ENCODE assay signal across 7 mouse cellular contexts in the genomic region with DNA sequence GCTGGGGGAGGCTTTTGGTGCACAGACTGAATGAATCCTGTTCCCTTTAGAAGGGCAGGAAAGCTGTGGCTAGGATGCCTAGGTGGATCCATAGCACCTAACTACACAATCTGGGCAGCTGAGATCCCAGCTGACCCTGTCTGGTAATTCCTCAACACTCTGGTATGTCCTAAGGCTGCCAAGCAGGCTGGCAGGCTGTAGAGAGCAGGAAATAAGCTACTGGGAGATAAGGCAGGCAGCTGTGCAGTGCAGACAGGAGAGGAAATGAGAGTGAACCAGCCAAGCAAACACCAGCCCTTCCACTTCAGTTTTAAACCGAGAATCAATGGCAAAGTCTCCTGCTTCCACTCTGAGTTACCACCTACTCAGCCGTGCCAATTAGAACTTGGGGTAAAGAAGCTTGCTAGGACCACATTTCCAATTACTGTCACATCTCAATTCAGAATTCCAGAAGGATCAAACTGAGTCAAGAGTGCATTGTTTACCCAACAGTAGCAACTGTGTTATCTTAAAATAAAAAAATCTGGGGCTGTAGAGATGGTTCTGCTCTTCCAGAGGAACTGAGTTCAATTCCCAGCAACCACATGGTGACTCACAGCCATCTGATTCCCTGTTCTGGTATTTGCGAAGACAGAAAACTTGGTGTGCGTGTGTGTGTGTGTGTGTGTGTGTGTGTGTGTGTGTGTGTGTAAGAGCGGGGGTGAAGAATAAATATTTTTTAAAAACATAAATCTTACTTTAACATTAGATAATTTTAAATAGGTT.
DNase-seq lines count a peak whose midpoint lies in the region; TF ChIP-seq lines count a peak whose summit lies in the region.

No protein-coding gene starts in this region.

- peak in 1 of 2 experiments; percentile 8 for DNase-seq in spleen, adult 2 months (ENCODE audit: low read depth in 1 of 2, low spot score in 2 of 2)
- DNase-seq in spleen, postnatal 14 days (ENCODE audit: low spot score in 2 of 2): no peak
- DNase-seq in adrenal gland, postnatal 36 days: peak; percentile 56 to 72
- peak; percentile 83 for DNase-seq in heart, adult 9 months (ENCODE audit: low spot score in 2 of 2)
- peak; percentile 55 for DNase-seq in kidney, adult 9 months
- peak; percentile 82 to 85 for DNase-seq in lung, adult 18-20 months
- peak; percentile 5 for DNase-seq in thymus, postnatal 0 days (ENCODE audit: low spot score)

- 42% methylated on average over 5 of the region's 5 CpGs for WGBS in spleen, adult 2 months

- peaks cover 2% of the 10 kb centered on the region; the same call in 1 of the 2 replicates for H3K36me3 ChIP-seq in spleen, adult 2 months (ENCODE audit: control insufficient read depth, insufficient read depth, low read length)

- peak overlapping the region; percentile 6; the same call in 1 of the 2 replicates for H3K27ac ChIP-seq in spleen, adult 2 months (ENCODE audit: insufficient read depth, low read length)

- H3K4me1 ChIP-seq in spleen, adult 2 months (ENCODE audit: control insufficient read depth, insufficient read depth, insufficient read length): peaks cover 8% of the 10 kb centered on the region; the same call in 1 of the 2 replicates

- no peak for TF ChIP-seq CTCF in spleen, adult 2 months (IDR thresholded peaks at IDR 0.05; ENCODE audit: extremely low read depth, insufficient read depth, insufficient read length, insufficient replicate concordance)

- no peak for TF ChIP-seq POLR2A in spleen, adult 2 months (IDR thresholded peaks at IDR 0.05; ENCODE audit: low read depth, low read length)

- H3K27me3 ChIP-seq in spleen, adult 2 months (ENCODE audit: control insufficient read depth, insufficient read depth, low read length): no peaks in the 10 kb centered on the region

- H3K4me3 ChIP-seq in spleen, adult 2 months (ENCODE audit: extremely low read depth, insufficient read depth, insufficient read length): no peak overlapping the region

Comparison
In these comparisons a context has a peak if more than half of its experiments do, and no peak if none do; other contexts are left out.
1. DNase-seq: peak in adrenal gland, postnatal 36 days (2 of 2), heart, adult 9 months (2 of 2), kidney, adult 9 months (single experiment), lung, adult 18-20 months (2 of 2) and thymus, postnatal 0 days (single experiment); none in spleen, postnatal 14 days (0 of 2).